Mouse (Mus musculus) frontal cortex, postnatal 36 days (tissue): ENCODE data around the gene Zfp986.
"Not testable (repeated sequence)": the region's sequence is repeated elsewhere in the genome, so short reads cannot be mapped to it uniquely, and the experiment has no call there.

ENCODE experiments used
- DNase-seq, 2 experiments: peaks; one replicate each; pipeline ENCODE4 v3.0.0; 2022; ENCODE audit warnings: low spot score in 2 of 2

The Zfp986 gene

DNA sequence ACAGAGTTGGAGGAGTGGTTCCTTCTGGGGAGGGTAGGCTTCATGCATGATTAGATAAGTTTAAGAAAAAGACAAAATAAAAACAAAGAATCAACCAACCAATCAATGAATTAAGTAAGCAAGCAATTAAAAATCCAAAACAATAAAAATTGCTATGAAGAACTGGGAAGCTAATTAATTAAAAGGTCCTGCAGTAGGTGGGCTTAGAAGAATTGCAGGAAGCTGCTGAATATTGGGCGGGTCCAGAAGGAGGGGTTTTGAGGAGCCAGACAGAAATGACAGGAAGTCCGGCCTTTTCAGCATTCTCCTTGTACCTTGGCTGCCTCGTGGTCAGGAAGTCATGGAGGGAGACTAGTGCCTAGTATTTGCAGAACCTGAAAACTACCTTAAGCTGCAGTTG lies at the start of gene Zfp986:
TSS of gene Zfp986 (plus strand) at position 301 of the 400 bp plus-strand sequence.
- not testable (repeated sequence) for DNase-seq

DNA sequence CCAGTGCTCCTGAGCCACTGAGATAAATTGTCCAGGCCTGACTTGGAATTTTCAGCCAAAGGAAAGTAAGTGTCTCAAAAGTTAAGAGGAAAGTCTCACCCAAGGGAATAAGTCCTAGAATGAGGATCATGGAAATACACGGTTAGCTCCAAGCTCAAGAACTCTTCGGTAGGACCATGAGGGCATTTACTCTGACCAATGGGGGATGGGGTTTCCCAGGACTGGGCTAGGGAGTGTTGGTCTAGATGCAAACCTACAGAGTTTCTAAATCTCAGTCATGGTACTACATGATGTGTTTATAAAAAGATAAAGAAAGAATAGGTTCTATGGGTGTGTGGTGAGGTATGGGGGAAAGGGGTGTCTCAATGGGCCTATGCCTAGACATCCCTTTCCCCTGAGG lies 48.6 kb upstream of the Zfp986 start:
- DNase-seq: not testable (repeated sequence)

DNA sequence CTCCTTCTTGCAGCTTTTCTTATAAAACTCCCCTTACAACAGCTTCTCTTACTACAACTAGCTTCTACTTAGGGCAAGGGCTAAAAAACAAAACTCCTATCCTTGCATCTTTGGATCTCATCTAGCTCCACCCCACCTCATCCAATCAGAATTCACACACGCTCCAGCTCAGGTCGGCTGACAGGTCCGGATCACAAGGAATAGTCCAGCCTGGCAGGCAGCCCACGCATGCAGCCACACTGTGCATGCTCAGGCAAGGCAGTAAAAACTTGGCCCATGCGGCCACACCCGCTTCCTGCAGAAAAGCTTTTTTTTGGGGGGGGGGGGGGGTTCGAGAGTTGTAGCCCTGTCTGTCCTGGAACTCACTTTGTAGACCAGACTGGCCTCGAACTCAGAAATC lies 43.0 kb upstream of the Zfp986 start:
- DNase-seq: not testable (repeated sequence)

DNA sequence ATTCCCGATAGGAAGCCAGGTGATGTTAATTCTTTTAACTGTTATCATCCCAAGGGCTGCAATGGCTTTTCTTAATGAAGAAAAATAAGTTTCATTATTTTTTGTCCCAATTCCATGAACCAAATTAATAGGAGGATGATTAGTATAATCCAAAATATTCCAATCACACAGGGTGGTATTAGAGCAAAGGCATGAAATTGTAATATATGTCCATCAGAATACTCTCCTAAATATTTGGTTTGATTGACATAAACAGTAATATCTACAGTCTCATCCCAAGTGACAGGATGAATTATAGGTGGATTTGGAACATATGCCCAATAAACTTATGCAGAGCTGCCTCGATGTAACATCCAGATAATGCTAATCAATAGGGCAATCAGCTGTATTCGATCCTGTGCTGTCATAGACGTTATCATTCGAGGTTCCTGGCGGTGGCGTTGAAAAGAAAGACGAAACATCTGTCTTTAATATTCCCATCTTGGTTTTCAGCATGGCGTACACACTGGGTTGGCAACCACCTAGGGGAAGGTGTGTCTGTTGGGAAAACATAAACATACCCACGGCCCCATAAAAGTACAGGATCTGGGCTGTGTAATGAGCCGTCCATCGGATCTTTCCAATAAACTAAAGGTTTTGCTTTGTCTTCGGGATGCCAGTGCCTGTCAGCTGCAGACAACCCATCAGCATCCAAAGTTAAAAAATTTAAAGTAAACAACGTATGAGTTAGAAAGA lies 37.1 kb upstream of the Zfp986 start:
- not testable (repeated sequence) for DNase-seq

DNA sequence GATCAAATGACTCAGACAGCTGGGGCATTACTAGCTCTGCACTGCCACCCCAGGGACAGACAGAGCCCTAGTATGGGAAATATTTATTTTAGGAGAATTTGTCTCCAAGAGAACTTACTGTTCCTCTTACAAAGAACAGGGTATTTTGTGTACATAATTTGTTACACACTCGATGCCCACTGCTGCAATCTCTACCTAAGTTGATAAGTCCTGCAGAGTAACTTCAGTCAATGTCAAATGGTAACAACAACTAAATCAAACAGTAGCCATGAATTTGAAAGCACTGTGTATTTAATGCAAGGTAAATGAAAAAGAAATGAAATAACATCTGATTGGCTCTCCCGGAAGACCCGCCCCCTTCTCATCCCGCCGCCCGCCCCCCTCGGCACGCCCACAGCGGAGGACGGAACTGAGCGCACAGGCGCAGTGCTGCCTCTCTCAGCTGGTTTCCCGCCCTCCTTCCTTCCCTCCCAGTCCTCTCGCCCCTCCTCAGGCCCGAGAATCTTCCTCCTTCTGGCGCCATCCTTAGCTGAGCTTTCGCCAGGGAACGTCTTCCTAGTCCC lies 32.2 kb upstream of the Zfp986 start:
- DNase-seq: not testable (repeated sequence)

DNA sequence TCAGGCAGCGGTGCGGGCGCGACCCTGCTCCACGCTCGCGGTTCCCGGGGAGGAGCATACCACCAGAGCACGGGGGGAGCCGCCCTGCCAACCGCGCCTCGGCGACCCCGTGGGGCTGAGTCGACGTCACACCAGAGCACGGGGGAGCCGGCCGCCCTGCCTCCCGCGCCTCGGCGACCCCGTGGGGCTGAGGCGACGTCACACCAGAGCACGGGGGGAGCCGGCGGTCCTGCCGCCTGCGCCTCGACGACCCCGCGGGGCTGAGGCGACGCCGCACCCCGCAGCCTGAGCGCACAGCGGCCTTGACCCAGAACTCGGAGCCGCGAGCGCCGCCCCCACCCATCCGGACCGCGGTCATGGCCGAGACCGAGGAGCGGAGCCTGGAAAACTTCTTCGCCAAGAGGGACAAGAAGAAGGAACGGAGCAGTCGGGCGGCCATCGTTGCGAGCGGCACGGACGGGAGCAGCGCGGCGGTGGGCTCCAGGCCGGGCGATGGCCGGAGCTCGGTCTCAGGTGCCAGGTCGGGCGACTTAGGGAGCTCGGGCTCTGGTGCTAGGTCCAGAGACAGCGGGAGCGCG lies 31.6 kb upstream of the Zfp986 start:
- not testable (repeated sequence) for DNase-seq

DNA sequence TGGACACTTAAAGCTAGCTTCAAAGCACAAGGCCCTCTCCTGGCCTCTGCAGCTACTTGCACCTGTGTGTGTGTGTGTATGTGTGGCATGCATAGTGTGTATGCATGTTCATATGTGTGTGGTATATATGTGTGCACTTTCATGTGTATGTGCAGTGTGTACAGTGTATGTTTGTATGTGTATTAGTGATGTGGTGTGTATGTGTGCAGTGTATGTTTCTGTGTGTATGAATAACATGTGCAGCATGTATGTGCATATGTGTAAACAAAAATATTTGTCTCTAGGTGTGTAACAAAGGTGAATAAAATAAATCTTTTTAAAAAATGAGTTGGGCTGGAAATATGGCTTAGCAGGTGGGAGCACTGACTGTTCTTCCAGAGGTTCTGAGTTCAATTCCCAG lies 21.8 kb upstream of the Zfp986 start:
- not testable (repeated sequence) for DNase-seq

DNA sequence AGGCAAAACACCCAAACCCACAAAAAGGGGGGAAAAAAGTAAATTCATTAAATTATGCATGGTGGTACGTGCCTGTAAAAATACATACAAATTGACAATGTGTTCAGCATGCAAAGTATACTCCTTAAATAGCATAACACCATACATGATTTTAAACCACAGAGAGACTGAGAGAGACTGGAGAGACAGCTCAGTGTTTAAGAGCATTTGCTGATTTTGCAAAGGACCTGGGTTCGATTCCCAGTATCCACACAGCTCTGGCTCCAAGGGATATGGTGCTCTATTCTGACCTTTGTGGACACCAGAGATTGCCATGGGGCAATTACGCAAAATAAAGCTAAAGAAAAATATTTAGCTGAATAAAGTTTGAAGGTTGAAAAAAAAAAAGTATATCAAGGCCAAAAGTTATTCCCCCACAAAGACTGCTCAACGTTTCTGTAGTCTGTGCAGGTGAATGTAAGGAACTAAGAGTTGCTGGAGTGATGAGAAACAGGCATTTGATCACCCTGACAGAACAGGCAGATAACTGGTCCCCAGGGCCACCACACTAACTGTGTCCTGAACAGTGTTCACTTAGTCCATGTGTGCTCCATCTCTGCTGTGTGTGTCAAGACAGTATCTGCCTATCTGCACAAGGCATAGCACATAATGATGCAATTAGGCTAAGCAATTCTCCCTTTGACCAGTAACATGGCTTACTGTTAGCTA lies 20.3 kb upstream of the Zfp986 start:
- DNase-seq: not testable (repeated sequence)

DNA sequence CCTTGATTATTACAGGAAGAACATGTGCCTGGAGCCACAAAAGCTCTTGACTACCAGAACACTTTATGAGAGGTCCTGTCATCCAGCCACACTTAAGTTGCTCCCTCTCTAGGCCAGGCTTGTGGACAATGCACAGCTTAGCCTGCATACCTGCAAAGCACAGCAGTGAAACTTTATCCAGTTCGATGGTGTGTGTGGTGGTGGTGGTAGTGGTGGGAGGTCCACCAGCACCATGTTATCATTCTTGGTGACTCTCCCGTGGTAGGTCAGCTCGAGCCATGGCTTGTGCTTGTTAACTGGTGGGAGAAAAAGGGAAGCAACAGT lies 19.7 kb upstream of the Zfp986 start:
- DNase-seq: not testable (repeated sequence)

DNA sequence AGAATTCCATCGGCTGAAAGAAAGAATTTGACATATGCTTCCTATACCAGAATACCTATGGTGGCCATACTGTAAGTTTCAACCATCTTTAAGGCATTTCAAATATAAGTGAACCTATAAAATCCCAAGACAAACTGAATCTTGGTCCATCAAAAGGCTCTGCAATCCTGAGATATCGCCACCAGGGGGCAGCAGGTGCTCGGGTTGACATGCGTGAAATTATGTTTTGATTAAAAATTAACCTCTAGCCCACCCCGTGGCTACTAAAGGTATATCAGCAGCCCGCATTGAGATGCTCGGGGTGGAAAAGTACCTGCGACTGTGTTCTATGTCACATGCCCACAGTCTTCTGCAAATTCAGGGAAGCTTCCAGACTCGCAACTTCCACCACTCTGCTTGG lies 17.2 kb upstream of the Zfp986 start:
- not testable (repeated sequence) for DNase-seq

DNA sequence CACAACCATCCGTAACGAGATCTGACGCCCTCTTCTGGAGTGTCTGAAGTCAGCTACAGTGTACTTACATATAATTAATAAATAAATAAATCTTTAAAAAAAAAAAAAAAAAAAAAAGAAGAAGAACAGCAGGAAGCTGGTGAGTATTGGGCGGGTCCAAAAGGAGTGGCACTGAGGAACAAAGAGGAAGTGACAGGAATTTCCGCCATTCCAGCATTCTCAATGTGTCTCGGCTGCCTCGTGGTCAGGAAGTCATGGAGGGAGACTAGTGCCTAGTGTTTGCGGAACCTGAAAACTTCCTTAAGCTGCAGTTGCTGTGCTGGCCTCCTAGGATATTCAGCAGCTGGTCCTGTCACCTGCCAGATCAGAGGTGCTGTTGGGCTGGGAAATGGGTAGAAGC lies 4.7 kb upstream of the Zfp986 start:
- DNase-seq: not testable (repeated sequence)
